Mouse (Mus musculus) heart, embryonic 16.5 days (tissue): Measurements from ENCODE around the gene Lcorl. TPM values are rescaled to one million over a fixed set of nuclear protein-coding genes. Genes with fewer than 3 reads are reported as not detected.

Source experiments
- ATAC-seq: fragments of 200-750 bp; cut with Nextera tagmentation; replicated peaks from 2 replicates; pipeline ENCODE4 v1.8.0; 2017; ENCODE audit warnings: moderate number of reproducible peaks; ENCODE audit not compliant: insufficient read depth, low FRiP score; ENCODE audit errors: extremely low read depth
- H3K27ac ChIP-seq: fragments of 300-500 bp; sonication (generic); 2 replicates; pipeline ENCODE4 v1.5.1; 2014; ENCODE audit warnings: mild to moderate bottlenecking, low read length, control low read depth, moderate library complexity
- H3K27me3 ChIP-seq: fragments of 300-500 bp; sonication (generic); 2 replicates; pipeline ENCODE4 v1.6.1; 2014; ENCODE audit warnings: low read length, mixed read lengths; ENCODE audit not compliant: control insufficient read depth, insufficient read depth
- H3K36me3 ChIP-seq: fragments of 300-500 bp; sonication (generic); 2 replicates; pipeline ENCODE4 v1.6.1; 2014; ENCODE audit not compliant: control insufficient read depth, insufficient read depth
- H3K4me1 ChIP-seq: fragments of 300-500 bp; sonication (generic); 2 replicates; pipeline ENCODE4 v1.6.1; 2014; ENCODE audit warnings: low read length, mixed read lengths; ENCODE audit not compliant: control insufficient read depth, insufficient read depth
- H3K4me2 ChIP-seq: fragments of 300-500 bp; sonication (generic); 2 replicates; pipeline ENCODE4 v1.6.1; 2014; ENCODE audit warnings: low read depth, mild to moderate bottlenecking, control low read depth, low read length
- H3K4me3 ChIP-seq: fragments of 300-500 bp; sonication (generic); 2 replicates; pipeline ENCODE4 v1.5.1; 2014; ENCODE audit warnings: mild to moderate bottlenecking, control low read depth, low read length
- H3K9ac ChIP-seq: fragments of 300-500 bp; sonication (generic); 2 replicates; pipeline ENCODE4 v1.6.1; 2014; ENCODE audit warnings: low read length, control low read depth
- H3K9me3 ChIP-seq: fragments of 300-500 bp; sonication (generic); replicated peaks from 2 replicates; pipeline ENCODE4 v1.6.1; 2016; ENCODE audit warnings: low read length; ENCODE audit not compliant: control insufficient read depth
- WGBS: fragments of 180-500 bp; shearing (Covaris S2); extraction: QIAGEN DNeasy Blood & Tissue Kit; methylation state at CpG from one replicate; pipeline ENCODE4 v1.1.7; 2014; 5-methylcytosine and 5-hydroxymethylcytosine counted together
- polyA plus RNA-seq: library from polyadenylated mRNA; unstranded; fragments of >200 nt; fragmentation: Nextera tagmentation; extraction: Ambion mirVana; gene quantifications from 2 replicates; pipeline ENCODE4 v1.2.1, GENCODE M21; 2015

The Lcorl gene
- polyA plus RNA-seq, 1 experiment from 2014 or later: 15.8 TPM

- no peaks in the 10 kb centered on the region for H3K4me1 ChIP-seq
- ATAC-seq: no peak
- WGBS: 95% methylated on average over 1 of the region's 1 CpGs
Measured at GRCm38 (mm10) chr5:45737911-45738310, 119.5 kb downstream of the Lcorl start.

GRCm38 (mm10) chr5:45733751-45734150 lies 123.7 kb downstream of the Lcorl start:
- WGBS: 77% methylated on average over 2 of the region's 2 CpGs
- no peak for ATAC-seq

More at GRCm38 (mm10) chr5:45737911-45738310, 119.5 kb downstream of the Lcorl start:
- no peak overlapping the region for H3K9ac ChIP-seq
- no peaks in the 10 kb centered on the region for H3K27me3 ChIP-seq
- no peaks in the 10 kb centered on the region for H3K9me3 ChIP-seq
- H3K4me3 ChIP-seq: no peak overlapping the region
- H3K4me2 ChIP-seq: no peak overlapping the region
- peaks cover 8% of the 10 kb centered on the region; the same call in 1 of the 2 replicates for H3K36me3 ChIP-seq
- no peak overlapping the region for H3K27ac ChIP-seq

GRCm38 (mm10) chr5:45718848-45719488 lies 138.4 kb downstream of the Lcorl start:
- no peaks in the 10 kb centered on the region for H3K4me1 ChIP-seq
- H3K9me3 ChIP-seq: no peaks in the 10 kb centered on the region
- no peak overlapping the region for H3K27ac ChIP-seq
- H3K36me3 ChIP-seq: no peaks in the 10 kb centered on the region
- no peak overlapping the region for H3K4me2 ChIP-seq
- WGBS: 90% methylated on average over 6 of the region's 6 CpGs
- H3K4me3 ChIP-seq: no peak overlapping the region
- no peaks in the 10 kb centered on the region for H3K27me3 ChIP-seq
- no peak overlapping the region for H3K9ac ChIP-seq
- no peak for ATAC-seq

More at GRCm38 (mm10) chr5:45733751-45734150, 123.7 kb downstream of the Lcorl start:
- Histone ChIP-seq H3K27me3 (no peaks in the 10 kb centered on the region), H3K9me3 (no peaks in the 10 kb centered on the region), H3K27ac (no peak overlapping the region), H3K9ac (no peak overlapping the region), H3K4me3 (no peak overlapping the region), H3K4me1 (no peaks in the 10 kb centered on the region), H3K36me3 (peaks cover 8% of the 10 kb centered on the region; the same call in 1 of the 2 replicates), H3K4me2 (no peak overlapping the region)

- ATAC-seq: no peak
- H3K9me3 ChIP-seq: no peaks in the 10 kb centered on the region
- H3K36me3 ChIP-seq: peaks cover 10% of the 10 kb centered on the region; the same call in 1 of the 2 replicates
- H3K4me3 ChIP-seq: no peak overlapping the region
- H3K4me1 ChIP-seq: no peaks in the 10 kb centered on the region
- H3K9ac ChIP-seq: no peak overlapping the region
- no peak overlapping the region for H3K27ac ChIP-seq
- H3K4me2 ChIP-seq: no peak overlapping the region
- 92% methylated on average over 2 of the region's 2 CpGs for WGBS
- H3K27me3 ChIP-seq: no peaks in the 10 kb centered on the region
Measured at GRCm38 (mm10) chr5:45709653-45710052, 147.8 kb downstream of the Lcorl start.

- Histone ChIP-seq H3K36me3 (peaks cover 10% of the 10 kb centered on the region; the same call in 1 of the 2 replicates), H3K4me3 (no peak overlapping the region), H3K9me3 (no peaks in the 10 kb centered on the region), H3K4me2 (no peak overlapping the region), H3K27me3 (no peaks in the 10 kb centered on the region), H3K4me1 (no peaks in the 10 kb centered on the region), H3K9ac (no peak overlapping the region), H3K27ac (no peak overlapping the region)
- WGBS: 85% methylated on average over 2 of the region's 2 CpGs
- no peak for ATAC-seq
Measured at GRCm38 (mm10) chr5:45706811-45707210, 150.6 kb downstream of the Lcorl start.

GRCm38 (mm10) chr5:45691678-45692077 lies 165.7 kb downstream of the Lcorl start:
- 85% methylated on average over 6 of the region's 6 CpGs for WGBS
- H3K4me1 ChIP-seq: no peaks in the 10 kb centered on the region
- H3K9ac ChIP-seq: no peak overlapping the region
- no peaks in the 10 kb centered on the region for H3K27me3 ChIP-seq
- no peak overlapping the region for H3K27ac ChIP-seq
- H3K4me3 ChIP-seq: no peak overlapping the region
- peaks cover 18% of the 10 kb centered on the region for H3K36me3 ChIP-seq
- no peak overlapping the region for H3K4me2 ChIP-seq
- no peaks in the 10 kb centered on the region for H3K9me3 ChIP-seq
- no peak for ATAC-seq

- 66% methylated on average over 2 of the region's 2 CpGs for whole genome bisulfite sequencing
- Histone ChIP-seq H3K9me3 (no peaks in the 10 kb centered on the region), H3K4me2 (no peak overlapping the region), H3K4me3 (no peak overlapping the region), H3K36me3 (peaks cover 15% of the 10 kb centered on the region), H3K27ac (no peak overlapping the region), H3K9ac (no peak overlapping the region), H3K27me3 (no peaks in the 10 kb centered on the region), H3K4me1 (no peaks in the 10 kb centered on the region)
- no peak for ATAC-seq
Measured at GRCm38 (mm10) chr5:45690802-45691201, 166.6 kb downstream of the Lcorl start.

GRCm38 (mm10) chr5:45689152-45689551 lies 168.3 kb downstream of the Lcorl start:
- H3K9me3 ChIP-seq: no peaks in the 10 kb centered on the region
- H3K9ac ChIP-seq: no peak overlapping the region
- no peak overlapping the region for H3K4me2 ChIP-seq
- WGBS: 89% methylated on average over 4 of the region's 4 CpGs
- H3K27ac ChIP-seq: no peak overlapping the region
- no peaks in the 10 kb centered on the region for H3K4me1 ChIP-seq
- peaks cover 15% of the 10 kb centered on the region for H3K36me3 ChIP-seq
- no peak overlapping the region for H3K4me3 ChIP-seq
- no peaks in the 10 kb centered on the region for H3K27me3 ChIP-seq
- ATAC-seq: no peak

- Histone ChIP-seq H3K4me1 (no peaks in the 10 kb centered on the region), H3K36me3 (peaks cover 14% of the 10 kb centered on the region), H3K4me3 (no peak overlapping the region), H3K9me3 (no peaks in the 10 kb centered on the region), H3K27me3 (no peaks in the 10 kb centered on the region), H3K9ac (no peak overlapping the region), H3K27ac (no peak overlapping the region), H3K4me2 (no peak overlapping the region)
- ATAC-seq: no peak
- 96% methylated on average over 3 of the region's 3 CpGs for WGBS
Measured at GRCm38 (mm10) chr5:45686223-45686622, 171.2 kb downstream of the Lcorl start.
